Comparison of ENCODE assay signal across 17 mouse cellular contexts in the genomic region with DNA sequence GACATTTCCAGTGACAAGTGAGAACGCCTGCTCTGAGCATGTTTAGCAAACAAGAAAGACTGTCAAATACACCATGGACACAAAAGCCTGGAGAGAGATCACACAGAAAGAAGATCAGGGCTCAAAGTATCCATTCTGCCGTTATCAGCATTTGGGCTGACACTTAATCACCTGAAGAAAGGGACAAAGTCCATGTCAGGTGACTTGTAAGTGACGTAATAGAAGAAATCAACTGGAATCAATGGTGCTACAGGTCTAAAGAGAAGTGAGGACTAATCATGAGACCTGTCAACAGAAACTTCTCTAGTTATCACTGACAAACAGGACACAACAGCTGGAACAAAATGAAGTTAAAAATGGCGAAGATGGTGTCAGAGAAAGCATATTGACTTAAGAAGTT.
"Had no signal": no experiment of that assay in that cellular context is flagged by ENCODE, and none has a peak within 500 bp of the region (broad histone marks: within the 10 kb centered on the region; RNA-seq: fewer than 3 reads in every experiment).

No protein-coding gene starts in this region.

- H3K4me3 ChIP-seq: lung, embryonic 15.5 days; megakaryocyte, embryonic 14.5 days; midbrain, embryonic 13.5 days; midbrain, embryonic 15.5 days; neural tube, embryonic 12.5 days had no signal

- H3K4me2 ChIP-seq: lung, embryonic 15.5 days; midbrain, embryonic 11.5 days; midbrain, embryonic 13.5 days; midbrain, embryonic 15.5 days; neural tube, embryonic 12.5 days had no signal

- H3K9ac ChIP-seq: lung, embryonic 15.5 days; midbrain, embryonic 13.5 days; midbrain, embryonic 15.5 days; neural tube, embryonic 12.5 days had no signal

- H3K27ac ChIP-seq: lung, embryonic 15.5 days; macrophage; midbrain, embryonic 13.5 days; midbrain, embryonic 15.5 days; neural tube, embryonic 12.5 days had no signal

- H3K4me1 ChIP-seq: lung, embryonic 15.5 days; midbrain, embryonic 13.5 days; midbrain, embryonic 15.5 days; neural tube, embryonic 12.5 days had no signal

- ATAC-seq: lung, postnatal 0 days; midbrain, embryonic 13.5 days; midbrain, embryonic 15.5 days had no signal

- DNase-seq: lung, adult 2 months; lung, postnatal 14 days; lung, postnatal 36 days; right cerebral cortex, postnatal 25 days; right cerebral cortex, postnatal 4 days; spleen, adult 18-20 months; thymus, adult 18-20 months; thymus, postnatal 14 days; thymus, postnatal 36 days had no signal

- H3K27me3 ChIP-seq: lung, embryonic 15.5 days; megakaryocyte, embryonic 14.5 days; midbrain, embryonic 13.5 days; midbrain, embryonic 15.5 days; neural tube, embryonic 12.5 days had no signal

- H3K9me3 ChIP-seq: lung, embryonic 15.5 days; megakaryocyte, embryonic 14.5 days; midbrain, embryonic 13.5 days; midbrain, embryonic 15.5 days; neural tube, embryonic 12.5 days had no signal
